In genomic region chr2:146646237-146646972, GRCm38 (mm10) we compare ENCODE assay signal across 13 mouse cellular contexts.
DNase-seq lines count a peak whose midpoint lies in the region; ATAC-seq and TF ChIP-seq lines count a peak whose summit lies in the region.
"Had no signal": no experiment of that assay in that cellular context is flagged by ENCODE, and none has a peak within 500 bp of the region (broad histone marks: within the 10 kb centered on the region; RNA-seq: fewer than 3 reads in every experiment).

No protein-coding gene starts in this region.

- no peak overlapping the region for H3K4me3 ChIP-seq in forebrain, embryonic 15.5 days
- 0 out of 2 replicates have a peak overlapping the region, but pooled peaks have one; percentile 4 for H3K4me3 ChIP-seq in limb, embryonic 10.5 days
- no peak overlapping the region for H3K4me3 ChIP-seq in neural tube, embryonic 14.5 days (ENCODE audit: low read depth, low read length)
- no peak overlapping the region for H3K4me3 ChIP-seq in thymus, adult 2 months (ENCODE audit: control insufficient read depth, insufficient read depth, low read length)
- H3K4me3 ChIP-seq: heart, embryonic 10.5 days had no signal

- no peaks in the 10 kb centered on the region for H3K36me3 ChIP-seq in forebrain, embryonic 15.5 days
- H3K36me3 ChIP-seq in limb, embryonic 10.5 days, result no peaks in the 10 kb centered on the region
- no peaks in the 10 kb centered on the region for H3K36me3 ChIP-seq in neural tube, embryonic 14.5 days (ENCODE audit: control insufficient read depth, insufficient read depth, low read length)
- H3K36me3 ChIP-seq in thymus, adult 2 months (ENCODE audit: control insufficient read depth, insufficient read depth, low read length), result no peaks in the 10 kb centered on the region
- H3K36me3 ChIP-seq: heart, embryonic 10.5 days had no signal

- peak; percentile 70; the same call in 1 of the 2 replicates for ATAC-seq in forebrain, embryonic 15.5 days (replicated peaks)
- ATAC-seq in neural tube, embryonic 14.5 days (ENCODE audit: low read depth), result peak; percentile 81; the same call in 1 of the 2 replicates
- ATAC-seq: inflammation-experienced regulatory T-cells, adult 6 months had no signal

- H3K9me3 ChIP-seq in forebrain, embryonic 15.5 days, result no peaks in the 10 kb centered on the region
- no peaks in the 10 kb centered on the region for H3K9me3 ChIP-seq in limb, embryonic 10.5 days (replicated peaks)
- no peaks in the 10 kb centered on the region for H3K9me3 ChIP-seq in neural tube, embryonic 14.5 days (ENCODE audit: control insufficient read depth, low read length)
- H3K9me3 ChIP-seq: heart, embryonic 10.5 days had no signal

- no peak overlapping the region for H3K9ac ChIP-seq in forebrain, embryonic 15.5 days (replicated peaks)
- no peak overlapping the region; the same call in 1 of the 2 replicates for H3K9ac ChIP-seq in neural tube, embryonic 14.5 days (replicated peaks; ENCODE audit: low read depth, low read length)

- TF ChIP-seq CTCF in thymus, adult 2 months (IDR thresholded peaks at IDR 0.05; ENCODE audit: borderline replicate concordance, control insufficient read depth, extremely low read depth, insufficient read depth, low read length, poor library complexity), result no peak

- H3K27me3 ChIP-seq in forebrain, embryonic 15.5 days, result peaks cover 7% of the 10 kb centered on the region; the same call in 1 of the 2 replicates
- no peaks in the 10 kb centered on the region for H3K27me3 ChIP-seq in limb, embryonic 10.5 days (ENCODE audit: low read depth, poor library complexity, severe bottlenecking)
- H3K27me3 ChIP-seq in neural tube, embryonic 14.5 days (ENCODE audit: control insufficient read depth, insufficient read depth, low read length), result no peaks in the 10 kb centered on the region
- H3K27me3 ChIP-seq in thymus, adult 2 months (ENCODE audit: control insufficient read depth, insufficient read depth, low read length), result no peaks in the 10 kb centered on the region

- no peak overlapping the region for H3K27ac ChIP-seq in forebrain, embryonic 15.5 days (replicated peaks)
- H3K27ac ChIP-seq in limb, embryonic 10.5 days, result 0 out of 2 replicates have a peak overlapping the region, but pooled peaks have one; percentile 27
- H3K27ac ChIP-seq in neural tube, embryonic 14.5 days (ENCODE audit: low read depth, low read length), result 0 out of 2 replicates have a peak overlapping the region, but pooled peaks have one; percentile 28
- H3K27ac ChIP-seq in thymus, adult 2 months (ENCODE audit: control insufficient read depth, insufficient read depth, low read length), result no peak overlapping the region
- H3K27ac ChIP-seq: heart, embryonic 10.5 days had no signal

- TF ChIP-seq POLR2A in thymus, adult 2 months (IDR thresholded peaks at IDR 0.05; ENCODE audit: control insufficient read depth, extremely low read depth, insufficient read depth, low read length, poor library complexity), result no peak

- WGBS in forebrain, embryonic 15.5 days, result 4% methylated on average over 16 of the region's 16 CpGs
- 59% methylated on average over 16 of the region's 16 CpGs for WGBS in limb, embryonic 10.5 days
- 16% methylated on average over 16 of the region's 16 CpGs for WGBS in neural tube, embryonic 14.5 days
- 74% methylated on average over 16 of the region's 16 CpGs for WGBS in thymus, adult 2 months

- H3K4me1 ChIP-seq in forebrain, embryonic 15.5 days, result peaks cover 9% of the 10 kb centered on the region
- peaks cover 7% of the 10 kb centered on the region for H3K4me1 ChIP-seq in limb, embryonic 10.5 days
- H3K4me1 ChIP-seq in neural tube, embryonic 14.5 days (ENCODE audit: control insufficient read depth, insufficient read depth, low read length), result 0 out of 2 replicates have a peak, but pooled peaks cover 3% of the 10 kb centered on the region
- H3K4me1 ChIP-seq in thymus, adult 2 months (replicated peaks; ENCODE audit: control insufficient read depth, insufficient read depth, low read length), result no peaks in the 10 kb centered on the region
- H3K4me1 ChIP-seq: heart, embryonic 10.5 days had no signal

- H3K4me2 ChIP-seq in forebrain, embryonic 15.5 days (replicated peaks), result peak overlapping the region; percentile 28
- peak overlapping the region; percentile 33; the same call in 1 of the 2 replicates for H3K4me2 ChIP-seq in neural tube, embryonic 14.5 days (ENCODE audit: low read depth, low read length)

- DNase-seq in kidney, adult 9 months, result peak; percentile 5
- no peak for DNase-seq in kidney, adult 18-20 months
- DNase-seq in limb, embryonic 10.5 days (ENCODE audit: low spot score), result no peak
- no peak for DNase-seq in thymus, adult 2 months
- DNase-seq in spleen, postnatal 14 days (ENCODE audit: low spot score in 2 of 2), result no peak
- no peak for DNase-seq in lung, adult 18-20 months
- DNase-seq: adrenal gland, adult 8-10 months; cerebellum, postnatal 36 days; lung, postnatal 36 days had no signal

Comparison
In these comparisons a context has a peak if more than half of its experiments do, and no peak if none do; other contexts are left out.
1. H3K27ac ChIP-seq: peak in limb, embryonic 10.5 days (single experiment) and neural tube, embryonic 14.5 days (single experiment); none in forebrain, embryonic 15.5 days (single experiment) and thymus, adult 2 months (single experiment).